Mouse (Mus musculus) erythroblast, adult 5-6 weeks (primary cell): ENCODE data around the gene Epb41l4b. TPM values are rescaled to one million over a fixed set of nuclear protein-coding genes. Genes with fewer than 3 reads are reported as not detected.

Experiments
- ATAC-seq: replicated peaks from 2 replicates; pipeline ENCODE4 v1.8.0; 2016; ENCODE audit warnings: moderate number of reproducible peaks, mild to moderate bottlenecking, moderate TSS enrichment, inconsistent platforms; ENCODE audit not compliant: poor library complexity, low FRiP score, severe bottlenecking
- total RNA-seq, 2 experiments: library from RNA; stranded (forward) in 1 of 2; stranded (reverse) in 1 of 2; fragments of 150-400 nt in 1 of 2; fragments of 200-764, 138-1000 nt in 1 of 2; gene quantifications; 2 replicates each; pipeline versions ENCODE4 v1.2.3 to v1.2.4; 2015 to 2017; ENCODE audit warnings: low replicate concordance in 2 of 2

Epb41l4b gene
- total RNA-seq, 2 experiments from 2014 or later: 3.9 TPM; not detected in 1

- ATAC-seq: no peak
Observed at GRCm38 (mm10) chr4:57073174-57073573, 70.1 kb downstream of the Epb41l4b start.

- ATAC-seq: no peak
Observed at GRCm38 (mm10) chr4:57070640-57071039, 72.6 kb downstream of the Epb41l4b start.

- no peak for ATAC-seq
Observed at GRCm38 (mm10) chr4:57068397-57068796, 74.8 kb downstream of the Epb41l4b start.

- no peak for ATAC-seq
Observed at GRCm38 (mm10) chr4:57067801-57068200, 75.4 kb downstream of the Epb41l4b start.

GRCm38 (mm10) chr4:57066936-57067335 is 76.3 kb downstream of the Epb41l4b start:
- ATAC-seq: no peak

GRCm38 (mm10) chr4:57065273-57065672 is 78.0 kb downstream of the Epb41l4b start:
- peak; percentile 69 for ATAC-seq

- ATAC-seq: no peak
Observed at GRCm38 (mm10) chr4:57064830-57065229, 78.4 kb downstream of the Epb41l4b start.

- no peak for ATAC-seq
Observed at GRCm38 (mm10) chr4:57060319-57060831, 82.9 kb downstream of the Epb41l4b start.

GRCm38 (mm10) chr4:57058623-57059022 is 84.6 kb downstream of the Epb41l4b start:
- ATAC-seq: no peak

GRCm38 (mm10) chr4:57057637-57058036 is 85.6 kb downstream of the Epb41l4b start:
- ATAC-seq: no peak

- no peak for ATAC-seq
Observed at GRCm38 (mm10) chr4:57055635-57056034, 87.6 kb downstream of the Epb41l4b start.

- no peak for ATAC-seq
Observed at GRCm38 (mm10) chr4:57049281-57049921, 93.8 kb downstream of the Epb41l4b start.

- ATAC-seq: no peak
Observed at GRCm38 (mm10) chr4:57048566-57048965, 94.7 kb downstream of the Epb41l4b start.

- ATAC-seq: no peak
Observed at GRCm38 (mm10) chr4:57046160-57046571, 97.1 kb downstream of the Epb41l4b start.

- no peak for ATAC-seq
Observed at GRCm38 (mm10) chr4:57043621-57044020, 99.6 kb downstream of the Epb41l4b start.

- ATAC-seq: no peak
Observed at GRCm38 (mm10) chr4:57041661-57042060, 101.6 kb downstream of the Epb41l4b start.

- no peak for ATAC-seq
Observed at GRCm38 (mm10) chr4:57041211-57041610, 102.0 kb downstream of the Epb41l4b start.

GRCm38 (mm10) chr4:57040481-57040880 is 102.8 kb downstream of the Epb41l4b start:
- no peak for ATAC-seq

- ATAC-seq: no peak
Observed at GRCm38 (mm10) chr4:57039127-57040031, 103.9 kb downstream of the Epb41l4b start.

GRCm38 (mm10) chr4:57037554-57037953 is 105.7 kb downstream of the Epb41l4b start:
- no peak for ATAC-seq

- no peak for ATAC-seq
Observed at GRCm38 (mm10) chr4:57034169-57034568, 109.1 kb downstream of the Epb41l4b start.
